Mouse (Mus musculus) monocyte, adult 5-6 weeks (primary cell): ENCODE measurements around the gene Ppfia4. TPM values are rescaled to one million over a fixed set of nuclear protein-coding genes. Genes with fewer than 3 reads are reported as not detected.

Experiments used
- ATAC-seq: fragments of 153-309, 156-312 bp; replicated peaks from 2 replicates; pipeline ENCODE4 v1.8.0; 2017; ENCODE audit warnings: mild to moderate bottlenecking; ENCODE audit not compliant: low TSS enrichment, insufficient number of reproducible peaks, severe bottlenecking, poor library complexity, low FRiP score
- total RNA-seq: library from RNA; stranded (forward); fragments of 200-1000, 200-491, 200-594 nt; gene quantifications from 3 replicates; pipeline ENCODE4 v1.2.3, GENCODE M21; 2017

The Ppfia4 gene
- 20.4 to 28.3 TPM (median 20.4 TPM) in 3 replicates for total RNA-seq

DNA sequence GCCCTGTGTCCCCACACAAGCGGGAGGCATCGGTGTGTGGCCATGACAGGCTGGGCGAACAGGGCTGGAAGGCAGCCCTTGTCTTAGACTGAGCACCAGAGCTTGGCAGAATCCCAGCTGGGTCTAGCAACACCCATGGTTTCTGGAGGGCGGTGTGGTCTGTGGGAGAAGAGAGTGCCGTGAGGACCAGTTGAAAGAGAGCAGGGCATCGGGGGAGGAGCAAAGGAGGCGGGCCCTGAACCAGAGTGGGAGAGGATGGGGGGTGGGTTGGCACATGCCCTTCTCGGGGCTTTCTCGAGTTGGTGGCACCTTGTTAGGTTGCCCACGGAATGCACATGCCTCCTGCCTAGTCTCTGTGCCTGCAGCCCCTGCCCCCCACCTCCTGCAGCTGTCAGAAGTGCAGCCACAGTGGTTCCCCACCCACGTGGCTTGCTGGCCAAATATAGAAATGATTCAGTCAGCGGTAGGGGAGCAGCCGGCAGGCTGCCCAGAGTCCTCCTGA, at the start of gene Ppfia4:
Ppfia4 (minus strand) TSS at position 159 of the 502 bp plus-strand sequence.
- 0 out of 2 replicates have a peak, but pooled peaks have one; percentile 5 for ATAC-seq

DNA sequence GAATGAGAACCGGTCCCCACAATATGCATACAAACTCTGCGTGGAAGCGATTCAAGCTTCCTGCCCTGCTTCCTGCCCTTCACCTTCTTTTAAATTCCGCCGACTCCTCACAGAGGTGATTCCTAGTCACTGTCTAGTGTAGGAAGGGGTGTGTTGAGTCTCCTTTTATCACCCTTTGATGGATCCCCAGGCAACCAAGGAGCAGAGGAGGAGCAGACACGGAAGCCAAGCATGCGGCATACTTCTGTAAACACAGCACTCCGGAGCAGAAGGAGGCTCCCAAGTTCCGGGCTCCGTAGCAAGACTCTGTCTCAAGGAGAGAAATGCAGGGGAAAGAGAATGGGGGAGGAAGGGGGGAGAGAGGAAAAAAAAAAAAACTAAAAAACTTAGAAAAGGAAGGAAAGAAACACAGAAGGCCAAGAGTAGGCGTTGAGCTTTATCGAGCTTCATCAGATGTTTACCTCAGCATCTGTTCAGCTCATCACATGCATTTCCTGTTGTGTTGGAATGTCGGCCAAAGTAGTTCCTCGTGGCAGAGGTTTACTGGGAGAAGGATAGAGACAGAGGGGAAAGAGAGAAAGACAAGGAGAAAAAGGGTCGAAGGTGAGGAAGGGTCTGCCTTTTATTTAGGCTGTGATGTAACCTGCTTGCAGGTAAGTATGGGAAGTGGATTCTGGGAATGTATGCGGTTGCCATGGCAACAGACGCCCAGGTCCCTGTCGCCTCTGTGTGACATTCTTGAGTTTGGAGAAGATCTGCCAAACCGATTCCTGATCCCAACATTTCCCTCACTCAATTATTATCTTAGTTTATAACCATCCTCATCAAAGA, 49.3 kb upstream of the Ppfia4 start:
- ATAC-seq: no peak

DNA sequence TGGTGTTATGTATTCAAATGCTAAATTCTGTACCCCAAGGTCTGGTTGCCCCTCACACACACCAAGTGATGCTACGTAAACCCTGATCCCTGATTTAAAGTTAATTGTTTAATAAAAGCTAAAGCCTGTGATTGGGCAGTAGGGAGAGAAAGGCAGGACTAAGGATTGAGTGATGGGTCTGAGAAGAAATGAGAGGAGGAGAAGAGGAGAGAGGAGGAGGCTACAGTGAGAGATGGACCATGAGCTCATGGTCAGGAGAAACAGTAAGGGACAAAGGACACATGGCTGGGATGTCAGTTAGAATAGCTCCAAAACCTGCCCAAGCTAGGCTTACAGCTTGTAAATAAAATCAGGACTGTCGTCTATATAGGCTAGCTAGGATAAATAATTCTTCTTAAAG, 48.3 kb upstream of the Ppfia4 start:
- no peak for ATAC-seq

DNA sequence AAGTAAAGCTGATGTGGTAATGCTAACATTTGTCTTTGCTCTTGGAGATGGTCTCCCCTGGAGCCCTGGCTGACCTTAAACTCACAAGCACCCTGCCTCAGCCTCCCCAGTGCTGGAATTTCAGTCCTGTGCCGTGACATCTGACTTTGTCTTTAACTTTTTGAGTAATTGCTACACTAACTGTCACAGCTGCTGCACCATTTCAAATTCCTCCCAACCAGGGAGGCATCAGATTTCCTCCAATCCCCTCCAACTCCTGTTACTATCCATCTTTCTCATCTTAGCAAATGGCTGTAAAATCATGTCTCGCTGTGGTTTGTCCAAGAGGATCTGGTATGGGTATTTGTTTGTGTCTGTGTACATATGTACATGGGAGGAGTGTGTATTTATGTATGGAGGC, 41.4 kb upstream of the Ppfia4 start:
- ATAC-seq: no peak

DNA sequence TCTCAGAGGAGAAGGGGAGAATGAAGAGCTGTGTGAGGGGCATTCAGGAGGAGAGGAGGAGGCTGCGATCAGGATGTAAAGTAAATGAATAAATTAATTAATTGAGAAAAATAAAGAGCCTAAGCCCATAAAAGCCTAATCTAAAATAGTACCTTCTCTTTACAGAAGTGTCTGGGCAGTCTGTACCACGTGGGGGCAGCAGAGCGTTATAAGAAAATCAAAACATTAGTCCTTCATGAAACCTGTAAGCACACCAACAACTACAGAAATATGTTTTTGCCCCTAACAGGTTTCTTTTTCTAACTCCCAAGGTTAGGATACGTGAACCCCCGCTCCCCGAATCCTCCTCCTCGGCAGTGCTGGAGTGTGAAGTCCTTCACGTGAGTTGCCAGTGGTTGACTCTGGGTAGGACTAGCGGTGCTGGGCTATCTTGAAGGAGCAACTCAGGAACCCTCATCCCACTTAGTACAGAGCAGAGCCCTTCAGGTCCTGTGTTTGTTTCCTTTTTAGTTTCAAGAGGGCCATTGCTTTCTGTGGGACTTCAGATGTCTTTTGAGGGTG, 36.1 kb upstream of the Ppfia4 start:
- ATAC-seq: peak; percentile 53; the same call in 1 of the 2 replicates

DNA sequence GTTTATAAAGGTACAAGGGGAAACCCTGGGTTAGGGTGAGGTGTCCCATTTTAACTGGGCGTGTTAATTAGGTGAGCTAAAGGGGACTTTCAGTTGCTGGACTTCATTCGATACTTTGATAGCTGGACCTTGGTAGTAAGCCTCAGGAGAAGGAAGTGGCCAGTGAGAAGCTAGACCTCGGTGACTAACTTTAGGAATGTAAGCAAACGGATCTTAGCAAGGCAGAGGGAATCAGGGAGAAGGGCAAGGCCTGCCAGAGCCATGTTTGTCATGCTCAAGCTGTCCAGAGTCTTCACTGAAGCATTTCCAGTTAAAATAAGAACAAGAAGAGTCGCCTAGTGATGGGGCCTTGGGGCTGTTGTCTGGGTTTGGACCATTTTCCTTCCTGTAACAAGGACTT, 32.8 kb upstream of the Ppfia4 start:
- ATAC-seq: no peak

DNA sequence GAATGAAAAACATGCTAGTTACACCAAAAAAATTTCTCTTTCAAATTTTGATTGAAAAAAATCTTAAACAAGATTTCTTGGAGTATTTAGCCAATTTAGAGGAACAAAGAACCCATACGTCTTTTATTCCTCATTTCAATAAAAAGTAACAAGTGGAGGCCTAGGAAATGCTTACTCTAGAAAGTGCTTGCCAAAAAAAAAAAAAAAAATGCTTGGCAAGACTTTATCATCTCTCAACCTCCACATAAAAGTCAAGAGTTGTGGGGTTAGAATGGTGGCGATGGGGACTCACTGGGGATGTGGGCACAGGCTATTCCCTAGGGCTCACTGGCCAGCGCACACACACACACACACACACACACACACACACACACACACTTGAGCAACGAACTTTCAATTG, 30.5 kb upstream of the Ppfia4 start:
- ATAC-seq: no peak

DNA sequence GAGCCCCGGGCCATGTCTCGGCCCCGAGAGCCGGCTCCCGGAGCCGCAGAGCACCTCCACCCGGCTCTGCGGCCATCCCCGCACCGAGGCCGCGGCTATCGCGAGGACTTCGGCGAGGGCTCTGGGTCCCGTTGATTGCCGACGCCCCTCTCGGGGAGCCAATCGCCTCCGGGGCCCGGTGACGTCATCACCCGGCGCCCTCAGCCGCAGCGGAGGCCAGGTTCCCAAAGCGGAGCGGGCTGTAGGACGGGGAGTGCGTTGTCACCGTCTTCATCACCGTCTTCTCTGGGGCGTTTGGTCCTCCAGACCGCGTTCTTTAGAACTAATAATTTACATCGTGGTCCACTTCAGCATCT, 29.1 kb upstream of the Ppfia4 start, which contains the start of gene Tmem183a:
Tmem183a (minus strand) TSS at position 123 of the 356 bp plus-strand sequence.
- peak; percentile 87 for ATAC-seq

DNA sequence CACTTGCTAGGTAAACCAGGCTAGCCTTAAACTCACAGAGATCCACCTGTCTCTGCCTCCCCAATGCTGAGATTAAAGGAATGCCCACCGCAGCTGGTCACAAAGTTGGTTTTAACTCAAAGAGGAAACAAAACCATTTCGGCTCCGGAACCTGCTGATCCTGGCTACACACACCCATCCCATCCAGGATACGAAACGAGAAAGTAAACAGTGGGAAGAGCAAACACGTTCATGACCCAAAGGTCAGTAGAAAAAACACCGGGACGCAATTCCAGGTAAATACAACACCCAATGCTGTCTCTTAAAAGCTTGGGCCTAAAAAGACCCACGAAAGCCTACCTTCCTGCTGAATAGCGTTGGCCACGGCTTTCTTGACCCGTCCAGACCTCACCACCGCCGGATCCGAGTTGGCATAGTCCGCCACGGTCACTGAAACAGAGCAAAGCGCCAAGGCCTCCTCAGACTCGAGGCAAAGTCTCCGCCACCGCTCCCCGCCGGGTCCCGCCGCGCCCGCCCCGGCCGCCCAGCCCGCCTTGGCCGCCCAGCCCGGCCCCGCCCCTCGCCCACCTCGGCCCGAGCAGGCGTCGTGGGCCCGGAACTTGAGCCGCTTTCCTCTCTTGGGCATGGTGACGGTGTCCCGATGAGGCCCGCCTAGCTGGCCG, 28.6 kb upstream of the Ppfia4 start:
- no peak; the same call in 1 of the 2 replicates for ATAC-seq

DNA sequence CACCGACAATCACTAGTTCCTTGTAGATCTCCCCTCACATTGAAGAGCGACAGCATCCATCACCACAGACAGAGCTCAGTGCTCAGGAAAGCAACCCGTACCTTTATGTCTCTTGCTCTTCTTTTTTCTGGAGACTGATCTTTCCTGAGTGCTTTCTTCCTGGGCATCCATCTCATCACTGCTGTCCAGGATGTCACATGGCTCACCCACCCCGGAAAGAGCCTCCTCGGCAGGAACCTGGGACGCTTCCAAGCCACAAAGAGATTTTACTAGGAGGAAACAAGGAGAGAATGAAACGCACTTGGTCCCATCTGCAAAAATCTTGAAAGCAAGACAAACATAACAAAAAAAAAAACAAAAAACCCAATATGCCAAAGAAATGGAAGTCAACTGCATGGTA, 27.9 kb upstream of the Ppfia4 start:
- ATAC-seq: no peak

DNA sequence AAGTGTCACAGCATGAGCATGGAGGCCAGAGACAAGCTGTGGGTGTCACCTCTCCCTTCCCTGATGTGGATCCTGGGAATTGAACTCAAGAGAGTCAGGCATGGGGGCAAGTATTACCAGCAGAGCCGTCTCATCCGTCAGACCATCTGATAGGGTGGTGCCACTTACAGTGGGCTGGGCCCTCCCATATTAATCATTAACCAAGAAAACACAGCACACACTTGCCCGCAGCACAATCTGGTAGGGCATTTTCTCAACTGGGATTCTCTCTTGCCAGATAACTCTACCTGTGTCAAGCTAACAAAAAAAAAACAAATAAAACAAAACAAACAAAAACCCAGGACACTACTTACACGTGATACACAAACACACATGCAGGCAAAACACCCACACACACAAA, 24.7 kb upstream of the Ppfia4 start:
- ATAC-seq: no peak

DNA sequence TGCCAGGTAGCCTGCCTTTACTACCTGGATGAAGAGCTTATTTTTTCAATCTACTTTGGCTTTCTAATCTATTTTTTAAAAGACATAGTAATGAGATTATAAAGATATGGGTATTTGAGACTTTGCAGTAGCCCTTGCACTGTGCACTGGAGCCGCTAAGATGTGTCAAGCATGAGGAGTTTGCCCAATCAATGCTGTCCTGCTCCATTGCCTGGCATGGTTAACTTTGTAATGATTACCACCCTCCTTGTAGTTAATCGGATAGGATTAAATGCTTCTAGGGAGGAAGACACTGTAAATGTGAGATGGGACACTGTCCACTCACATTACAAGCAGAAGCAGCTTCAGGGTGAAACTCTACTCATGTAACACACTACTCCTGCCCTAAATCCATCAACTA, 20.6 kb upstream of the Ppfia4 start:
- ATAC-seq: no peak

DNA sequence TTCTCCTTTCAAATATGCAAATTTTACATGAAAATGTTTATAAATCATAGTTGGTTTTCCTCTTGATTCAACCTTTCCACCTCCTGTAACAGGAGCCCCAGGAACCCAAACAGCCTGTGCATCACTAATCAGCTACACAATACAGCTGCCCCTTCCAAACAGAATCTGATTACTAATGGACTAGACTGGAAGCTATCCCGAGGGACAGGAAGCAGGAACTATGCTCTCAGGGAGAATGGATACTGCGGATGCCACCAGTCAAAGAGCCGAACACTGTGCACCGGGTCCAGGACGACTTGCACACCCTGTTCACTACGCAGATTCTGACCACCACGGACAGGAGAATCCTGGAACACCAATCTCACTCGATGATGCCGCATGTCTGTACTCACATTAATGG, 15.1 kb upstream of the Ppfia4 start:
- no peak for ATAC-seq

DNA sequence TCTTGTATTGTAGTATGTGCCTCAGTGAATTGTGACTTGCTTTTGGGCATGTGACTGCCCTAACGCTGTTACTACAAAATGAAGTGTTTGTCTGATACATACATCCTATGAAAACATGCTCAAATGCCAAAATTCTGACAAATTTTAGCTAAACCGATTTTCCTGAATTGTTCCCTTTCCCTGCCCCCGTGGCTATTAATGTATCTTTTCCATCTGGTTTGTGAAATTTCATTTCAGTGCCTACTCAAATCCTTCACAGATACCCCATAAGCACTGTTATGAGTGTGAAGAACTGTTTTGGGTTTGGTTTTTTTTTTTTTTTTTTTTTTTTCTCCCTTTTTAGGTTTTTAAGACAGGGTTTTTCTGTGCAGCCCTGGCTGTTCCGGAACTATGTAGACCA, 12.3 kb upstream of the Ppfia4 start:
- no peak for ATAC-seq

DNA sequence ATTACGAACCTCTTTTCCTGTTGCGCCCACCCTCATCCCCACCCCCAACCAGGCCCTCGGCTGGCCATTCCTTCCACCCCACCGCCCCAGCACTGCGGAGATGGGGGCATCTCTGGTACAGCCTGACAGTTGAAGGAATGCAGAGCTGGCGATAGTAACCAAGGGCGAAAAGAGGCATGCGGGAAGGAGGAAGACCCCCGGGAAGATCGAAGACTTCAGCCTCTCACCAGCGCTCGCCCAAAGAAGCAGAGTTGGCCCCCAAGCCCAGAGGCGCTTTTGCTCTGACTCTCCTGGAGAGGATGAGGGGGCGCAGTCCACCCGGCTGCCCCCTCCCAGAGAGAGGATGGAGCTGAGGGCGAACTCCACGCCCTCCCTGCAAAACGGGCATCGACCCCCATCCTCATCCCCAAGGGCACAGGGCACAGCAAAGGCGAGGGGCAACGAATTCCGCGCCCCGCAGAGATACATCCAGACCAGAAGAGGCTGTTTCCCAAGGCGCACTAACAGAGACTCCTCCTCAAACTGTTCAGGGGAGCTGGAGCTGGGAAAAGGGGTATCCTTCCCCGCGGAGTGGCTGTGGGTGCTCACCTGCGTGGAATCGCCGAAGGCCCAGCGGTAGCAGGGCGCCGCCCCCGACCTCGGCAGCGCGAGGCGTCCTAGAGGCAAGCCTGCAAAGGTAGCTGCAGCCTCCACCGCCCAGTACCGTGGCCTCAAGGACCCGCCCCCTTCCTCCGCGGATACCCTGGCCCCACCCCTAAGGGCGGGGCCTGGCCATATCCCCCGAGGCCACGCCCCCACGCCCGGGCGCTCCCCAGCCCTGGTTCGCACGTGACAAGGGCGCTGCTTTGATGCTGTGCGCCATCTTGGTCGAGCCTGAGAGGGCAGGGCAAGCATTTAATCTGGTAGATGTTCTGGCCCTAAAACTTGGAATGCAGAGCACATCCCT, 11.6 kb upstream of the Ppfia4 start:
- 0 out of 2 replicates have a peak, but pooled peaks have one; percentile 27 for ATAC-seq

DNA sequence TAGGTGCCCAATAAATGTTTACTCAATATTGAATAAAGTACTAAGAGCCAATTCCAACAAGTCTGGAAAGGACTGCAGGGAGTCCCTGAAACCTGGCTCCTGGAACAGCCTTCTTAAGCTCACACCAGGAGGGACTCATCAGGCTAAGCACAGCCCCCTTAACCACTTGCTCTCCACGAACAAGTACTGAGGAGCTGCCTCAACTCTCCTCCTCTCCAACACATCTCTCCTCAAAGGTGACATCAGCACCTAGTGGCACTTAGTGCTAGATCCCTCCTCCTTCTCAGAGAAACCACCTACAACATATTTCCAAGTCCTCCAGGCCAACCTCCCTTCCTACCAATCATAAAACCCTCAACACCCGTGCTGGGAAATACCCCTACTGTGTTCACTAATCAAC, 10.8 kb upstream of the Ppfia4 start:
- no peak for ATAC-seq

DNA sequence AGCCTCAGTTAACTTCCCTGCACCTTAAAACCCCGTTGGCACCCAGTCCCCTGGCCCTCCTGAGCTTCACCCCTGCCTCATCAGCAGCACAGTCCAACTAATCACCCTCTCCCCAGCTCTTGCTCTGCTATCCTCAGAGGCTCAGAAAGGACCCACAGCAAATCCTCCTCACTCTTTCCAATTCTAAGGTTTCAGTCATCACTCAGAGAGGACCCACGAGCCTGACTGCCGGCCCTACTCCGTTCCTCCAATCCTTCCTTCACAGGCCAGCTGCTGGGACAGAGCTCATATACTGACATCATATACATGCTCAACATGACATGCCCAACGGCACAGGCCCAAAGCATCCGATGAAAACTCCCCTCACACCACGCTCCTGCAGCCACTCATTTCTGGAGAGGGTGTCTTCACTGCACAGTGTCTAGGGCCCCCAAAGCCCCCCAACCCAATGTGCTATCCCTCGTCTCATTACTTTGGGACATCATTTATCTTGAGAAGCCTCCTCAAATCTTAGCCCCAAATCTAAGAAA, 10.1 kb upstream of the Ppfia4 start:
- ATAC-seq: no peak

DNA sequence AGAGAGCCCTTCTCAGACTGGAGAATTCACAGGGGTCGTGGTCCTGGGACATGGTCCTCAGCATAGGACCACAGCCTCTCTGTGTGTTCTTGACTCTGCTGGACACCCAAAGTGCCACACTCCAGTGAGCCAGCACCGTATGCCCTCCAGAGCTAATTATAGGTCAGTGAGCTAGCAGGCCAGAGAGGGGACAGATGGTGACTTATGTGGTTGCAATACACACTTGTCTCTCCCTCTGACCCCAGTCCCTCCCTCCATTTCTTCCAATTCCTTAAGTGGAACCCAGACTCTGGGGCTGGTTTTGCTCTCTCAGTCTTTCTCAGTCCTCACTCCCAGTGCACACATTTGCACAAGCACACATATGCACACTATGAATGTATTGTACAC, 9.5 kb upstream of the Ppfia4 start:
- no peak for ATAC-seq
